Mouse (Mus musculus): Measurements from ENCODE around the gene Pde11a.

The Pde11a gene

GRCm38 (mm10) chr2:76185126-76185525, 153.4 kb downstream of the Pde11a start:
- CTCF ChIA-PET = no interaction called here

- CTCF ChIA-PET = no interaction called here
These were observed 175.8 kb downstream of the Pde11a start for GRCm38 (mm10) chr2:76162822-76163221.

- CTCF ChIA-PET = no interaction called here
These were observed 179.6 kb downstream of the Pde11a start for GRCm38 (mm10) chr2:76158973-76159372.

- CTCF ChIA-PET = no interaction called here
These were observed 197.4 kb downstream of the Pde11a start for GRCm38 (mm10) chr2:76141136-76141535.

- CTCF ChIA-PET = no interaction called here
These were observed 205.6 kb downstream of the Pde11a start for GRCm38 (mm10) chr2:76132983-76133382.

GRCm38 (mm10) chr2:76129933-76130627, 208.5 kb downstream of the Pde11a start:
- CTCF ChIA-PET = interaction anchor here (0.7 kb wide), 1 partner anchor 25 kb away, joined by 4 read pairs; no protein-coding TSS in a partner anchor

GRCm38 (mm10) chr2:76129058-76129437, 209.5 kb downstream of the Pde11a start:
- CTCF ChIA-PET = interaction anchor here (0.7 to 0.9 kb wide), 2 partner anchors 14 to 26 kb away, joined by 3 to 4 read pairs; no protein-coding TSS in a partner anchor

GRCm38 (mm10) chr2:76128105-76129057, 210.2 kb downstream of the Pde11a start:
- CTCF ChIA-PET = interaction anchor here (0.9 kb wide), 1 partner anchor 13 kb away, joined by 3 read pairs; no protein-coding TSS in a partner anchor

GRCm38 (mm10) chr2:76126651-76127050, 211.9 kb downstream of the Pde11a start:
- CTCF ChIA-PET = no interaction called here

- CTCF ChIA-PET = interaction anchor here (1.6 kb wide), 1 partner anchor 9 kb away, joined by 3 read pairs; no protein-coding TSS in a partner anchor
These were observed 213.8 kb downstream of the Pde11a start for GRCm38 (mm10) chr2:76124821-76125220.

- CTCF ChIA-PET = no interaction called here
These were observed 216.4 kb downstream of the Pde11a start for GRCm38 (mm10) chr2:76122167-76122566.

GRCm38 (mm10) chr2:76119848-76120247, 218.7 kb downstream of the Pde11a start:
- CTCF ChIA-PET = no interaction called here

GRCm38 (mm10) chr2:76118491-76118890, 220.1 kb downstream of the Pde11a start:
- CTCF ChIA-PET = no interaction called here

- CTCF ChIA-PET = no interaction called here
These were observed 221.4 kb downstream of the Pde11a start for GRCm38 (mm10) chr2:76117219-76117618.

- CTCF ChIA-PET = interaction anchor here (0.5 to 1.4 kb wide), 5 partner anchors 8 to 1832 kb away, joined by 3 to 15 read pairs (median 3); no protein-coding TSS in a partner anchor
These were observed 222.9 kb downstream of the Pde11a start for GRCm38 (mm10) chr2:76115696-76116095.

GRCm38 (mm10) chr2:76114734-76115133, 223.8 kb downstream of the Pde11a start:
- CTCF ChIA-PET = interaction anchor here (0.6 to 1.4 kb wide), 3 partner anchors 14 to 37 kb away, joined by 3 read pairs; no protein-coding TSS in a partner anchor

GRCm38 (mm10) chr2:76109653-76110052, 228.9 kb downstream of the Pde11a start:
- CTCF ChIA-PET = no interaction called here

GRCm38 (mm10) chr2:76101889-76102602, 236.5 kb downstream of the Pde11a start:
- CTCF ChIA-PET = no interaction called here

- CTCF ChIA-PET = no interaction called here
These were observed 238.0 kb downstream of the Pde11a start for GRCm38 (mm10) chr2:76100597-76100996.

- CTCF ChIA-PET = no interaction called here
These were observed 238.7 kb downstream of the Pde11a start for GRCm38 (mm10) chr2:76099726-76100347.

- CTCF ChIA-PET = no interaction called here
These were observed 240.2 kb downstream of the Pde11a start for GRCm38 (mm10) chr2:76098381-76098780.

Data from spleen, embryonic (tissue).